ENCODE assay signal across 10 mouse cellular contexts in the genomic region with DNA sequence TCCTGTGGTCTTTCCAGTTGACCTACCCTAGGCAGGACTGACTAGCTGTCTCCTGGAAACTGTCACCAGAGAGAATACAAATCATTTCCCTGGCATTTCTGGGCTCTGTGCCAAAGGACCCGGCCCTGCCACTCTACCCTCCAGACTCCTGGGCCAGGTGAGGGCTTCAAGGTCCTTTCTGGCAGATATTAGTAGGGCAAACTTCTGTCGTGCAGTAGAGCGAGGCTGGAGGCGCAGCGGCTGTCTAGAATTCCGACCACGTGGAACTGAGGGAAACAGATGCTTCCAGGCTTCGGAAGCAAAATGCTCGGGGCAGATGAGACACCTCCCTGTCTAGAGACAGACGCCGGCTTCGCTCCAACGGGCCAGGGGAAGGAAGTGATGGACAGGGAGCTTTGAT. TPM values are rescaled to one million over a fixed set of nuclear protein-coding genes. Genes with fewer than 3 reads are reported as not detected.
DNase-seq lines count a peak whose midpoint lies in the region; ATAC-seq lines count a peak whose summit lies in the region.
"Had no signal": no experiment of that assay in that cellular context is flagged by ENCODE, and none has a peak within 500 bp of the region (broad histone marks: within the 10 kb centered on the region; RNA-seq: fewer than 3 reads in every experiment).

No protein-coding gene starts in this region.

- H3K27ac ChIP-seq in hindbrain, embryonic 14.5 days: no peak overlapping the region
- H3K27ac ChIP-seq in limb, embryonic 10.5 days: no peak overlapping the region
- H3K27ac ChIP-seq: heart, embryonic 13.5 days; liver, embryonic 13.5 days had no signal

- no peaks in the 10 kb centered on the region for H3K9me3 ChIP-seq in hindbrain, embryonic 14.5 days (ENCODE audit: control insufficient read depth, low read length)
- no peaks in the 10 kb centered on the region for H3K9me3 ChIP-seq in limb, embryonic 10.5 days (replicated peaks)
- H3K9me3 ChIP-seq: heart, embryonic 13.5 days; liver, embryonic 13.5 days had no signal

- no peak overlapping the region for H3K4me2 ChIP-seq in hindbrain, embryonic 14.5 days (replicated peaks)
- H3K4me2 ChIP-seq: heart, embryonic 13.5 days; liver, embryonic 13.5 days had no signal

- no peak for ATAC-seq in hindbrain, embryonic 14.5 days (ENCODE audit: low FRiP score)

- no peak overlapping the region for H3K9ac ChIP-seq in hindbrain, embryonic 14.5 days
- H3K9ac ChIP-seq: heart, embryonic 13.5 days; liver, embryonic 13.5 days had no signal

- DNase-seq in layer of hippocampus, postnatal 36 days: peak; percentile 22 to 35
- DNase-seq in layer of hippocampus, adult 9-11 months: no peak
- peak; percentile 53 for DNase-seq in adrenal gland, postnatal 14 days
- DNase-seq in hindbrain, embryonic 14.5 days (ENCODE audit: low spot score): peak; percentile 27
- peak; percentile 62 to 67 for DNase-seq in lung, adult 18-20 months
- DNase-seq in thymus, postnatal 10 days (ENCODE audit: low spot score in 2 of 2): no peak
- no peak for DNase-seq in limb, embryonic 10.5 days (ENCODE audit: low spot score)
- DNase-seq in left cerebral cortex, adult 9 months (ENCODE audit: low spot score in 2 of 2): no peak
- DNase-seq: liver, embryonic 13.5 days had no signal

- H3K4me1 ChIP-seq in hindbrain, embryonic 14.5 days (replicated peaks; ENCODE audit: control insufficient read depth, insufficient read depth, low read length): peaks cover 36% of the 10 kb centered on the region
- H3K4me1 ChIP-seq in limb, embryonic 10.5 days: peaks cover 14% of the 10 kb centered on the region
- H3K4me1 ChIP-seq: liver, embryonic 13.5 days had no signal

- H3K4me3 ChIP-seq in hindbrain, embryonic 14.5 days (replicated peaks; ENCODE audit: low read length): no peak overlapping the region
- no peak overlapping the region for H3K4me3 ChIP-seq in limb, embryonic 10.5 days
- H3K4me3 ChIP-seq: heart, embryonic 13.5 days; liver, embryonic 13.5 days had no signal

- no peaks in the 10 kb centered on the region for H3K27me3 ChIP-seq in hindbrain, embryonic 14.5 days (ENCODE audit: control insufficient read depth, insufficient read depth, low read length)
- no peaks in the 10 kb centered on the region for H3K27me3 ChIP-seq in limb, embryonic 10.5 days (ENCODE audit: low read depth, poor library complexity, severe bottlenecking)
- H3K27me3 ChIP-seq: heart, embryonic 13.5 days; liver, embryonic 13.5 days had no signal

- WGBS in hindbrain, embryonic 14.5 days: 51% methylated on average over 13 of the region's 13 CpGs
- 90% methylated on average over 13 of the region's 13 CpGs for WGBS in limb, embryonic 10.5 days

- no peaks in the 10 kb centered on the region for H3K36me3 ChIP-seq in hindbrain, embryonic 14.5 days (replicated peaks; ENCODE audit: control insufficient read depth, insufficient read depth)
- H3K36me3 ChIP-seq in limb, embryonic 10.5 days: peaks cover 19% of the 10 kb centered on the region
- H3K36me3 ChIP-seq: heart, embryonic 13.5 days; liver, embryonic 13.5 days had no signal

RNA-seq across cellular contexts. Expression of a gene that starts 56.6 kb away (rescaled TPM):
- 1 to 10 TPM; 7.2 to 8.7 TPM for total RNA-seq in layer of hippocampus, postnatal 36 days (2021)
- total RNA-seq in adrenal gland, postnatal 14 days (2021): 15.1 and 81.2 TPM in 2 replicates
- 3.8 and 6.3 TPM in 2 replicates for polyA plus RNA-seq in hindbrain, embryonic 14.5 days (2014; fragmentation: Nextera tagmentation; extraction: Ambion mirVana)
- polyA plus RNA-seq in limb, embryonic 10.5 days (2016; fragmentation: Nextera tagmentation; extraction: Ambion mirVana): 2.5 and 3.1 TPM in 2 replicates

Comparison
In these comparisons a context has a peak if more than half of its experiments do, and no peak if none do; other contexts are left out.
1. DNase-seq: peak in layer of hippocampus, postnatal 36 days (2 of 2), adrenal gland, postnatal 14 days (single experiment), hindbrain, embryonic 14.5 days (single experiment) and lung, adult 18-20 months (2 of 2); none in layer of hippocampus, adult 9-11 months (single experiment), thymus, postnatal 10 days (0 of 2), limb, embryonic 10.5 days (single experiment) and left cerebral cortex, adult 9 months (0 of 2).